Mouse (Mus musculus) kidney, embryonic 14.5 days (tissue): ENCODE data around the gene Pdzrn3. TPM values are rescaled to one million over a fixed set of nuclear protein-coding genes. Genes with fewer than 3 reads are reported as not detected.
A peak's percentile ranks its signal among the peaks of the same experiment; 100 is the strongest.

Experiments used
- ATAC-seq: fragments of 200-750 bp; cut with Nextera tagmentation; 2 replicates; pipeline ENCODE4 v1.8.0; 2017; ENCODE audit warnings: moderate number of reproducible peaks, mild to moderate bottlenecking, moderate TSS enrichment, moderate library complexity; ENCODE audit not compliant: low FRiP score, low TSS enrichment
- H3K27ac ChIP-seq: fragments of 300-500 bp; sonication (generic); 2 replicates; pipeline ENCODE4 v1.5.1; 2014; ENCODE audit warnings: low read depth, mild to moderate bottlenecking, low read length, moderate library complexity, mixed read lengths
- H3K27me3 ChIP-seq: fragments of 300-500 bp; sonication (generic); 2 replicates; pipeline ENCODE4 v1.6.1; 2014; ENCODE audit warnings: mild to moderate bottlenecking, low read length; ENCODE audit not compliant: control insufficient read depth, insufficient read depth
- H3K36me3 ChIP-seq: fragments of 300-500 bp; sonication (generic); 2 replicates; pipeline ENCODE4 v1.6.1; 2014; ENCODE audit warnings: low read length, mixed read lengths; ENCODE audit not compliant: control insufficient read depth, insufficient read depth
- H3K4me1 ChIP-seq: fragments of 300-500 bp; sonication (generic); 2 replicates; pipeline ENCODE4 v1.6.1; 2014; ENCODE audit warnings: low read length, mixed read lengths; ENCODE audit not compliant: control insufficient read depth, insufficient read depth
- H3K4me2 ChIP-seq: fragments of 300-500 bp; sonication (generic); replicated peaks from 2 replicates; pipeline ENCODE4 v1.6.1; 2014; ENCODE audit warnings: low read depth, mild to moderate bottlenecking, low read length
- H3K4me3 ChIP-seq: fragments of 300-500 bp; sonication (generic); 2 replicates; pipeline ENCODE4 v1.5.1; 2014; ENCODE audit warnings: mild to moderate bottlenecking, low read length
- H3K9ac ChIP-seq: fragments of 300-500 bp; sonication (generic); 2 replicates; pipeline ENCODE4 v1.6.1; 2014; ENCODE audit warnings: low read depth, mild to moderate bottlenecking, low read length, moderate library complexity
- H3K9me3 ChIP-seq: fragments of 300-500 bp; sonication (generic); 2 replicates; pipeline ENCODE4 v1.6.1; 2016; ENCODE audit warnings: low read length; ENCODE audit not compliant: control insufficient read depth
- WGBS: fragments of 180-500 bp; shearing (Covaris S2); extraction: QIAGEN DNeasy Blood & Tissue Kit; methylation state at CpG from one replicate; pipeline ENCODE4 v1.1.7; 2014; 5-methylcytosine and 5-hydroxymethylcytosine counted together
- polyA plus RNA-seq: library from polyadenylated mRNA; unstranded; fragments of >200 nt; fragmentation: Nextera tagmentation; extraction: Ambion mirVana; gene quantifications from 2 replicates; pipeline ENCODE4 v1.2.1, GENCODE M21; 2014

The Pdzrn3 gene
- polyA plus RNA-seq, 1 experiment from 2014 or later: 12.1 TPM

- no peaks in the 10 kb centered on the region for H3K27me3 ChIP-seq
- H3K36me3 ChIP-seq: no peaks in the 10 kb centered on the region
- 90% methylated on average over 7 of the region's 7 CpGs for WGBS
- ATAC-seq: no peak
- H3K4me2 ChIP-seq: no peak overlapping the region
- H3K4me1 ChIP-seq: no peaks in the 10 kb centered on the region
- no peak overlapping the region for H3K4me3 ChIP-seq
- no peak overlapping the region for H3K9ac ChIP-seq
- H3K27ac ChIP-seq: no peak overlapping the region
- no peaks in the 10 kb centered on the region for H3K9me3 ChIP-seq
These were observed 37.6 kb downstream of the Pdzrn3 start for GRCm38 (mm10) chr6:101340051-101340450.

- no peaks in the 10 kb centered on the region for H3K36me3 ChIP-seq
- no peak overlapping the region for H3K4me2 ChIP-seq
- no peak overlapping the region for H3K9ac ChIP-seq
- H3K9me3 ChIP-seq: no peaks in the 10 kb centered on the region
- H3K4me3 ChIP-seq: no peak overlapping the region
- no peak overlapping the region for H3K27ac ChIP-seq
- no peaks in the 10 kb centered on the region for H3K27me3 ChIP-seq
- ATAC-seq: no peak
- WGBS: 83% methylated on average over 10 of the region's 10 CpGs
- H3K4me1 ChIP-seq: 0 out of 2 replicates have a peak, but pooled peaks cover 2% of the 10 kb centered on the region
These were observed 39.7 kb downstream of the Pdzrn3 start for GRCm38 (mm10) chr6:101337842-101338528.

GRCm38 (mm10) chr6:101336660-101337059 is 41.0 kb downstream of the Pdzrn3 start:
- peaks cover 6% of the 10 kb centered on the region; the same call in 1 of the 2 replicates for H3K4me1 ChIP-seq
- H3K9me3 ChIP-seq: no peaks in the 10 kb centered on the region
- H3K4me2 ChIP-seq: no peak overlapping the region
- H3K27ac ChIP-seq: no peak overlapping the region
- WGBS: 83% methylated on average over 10 of the region's 10 CpGs
- no peaks in the 10 kb centered on the region for H3K36me3 ChIP-seq
- H3K27me3 ChIP-seq: no peaks in the 10 kb centered on the region
- no peak overlapping the region for H3K4me3 ChIP-seq
- no peak for ATAC-seq
- no peak overlapping the region for H3K9ac ChIP-seq

- H3K27ac ChIP-seq: no peak overlapping the region
- no peaks in the 10 kb centered on the region for H3K9me3 ChIP-seq
- no peak overlapping the region for H3K4me2 ChIP-seq
- peaks cover 12% of the 10 kb centered on the region; the same call in 1 of the 2 replicates for H3K4me1 ChIP-seq
- no peak overlapping the region for H3K4me3 ChIP-seq
- no peaks in the 10 kb centered on the region for H3K36me3 ChIP-seq
- no peak for ATAC-seq
- H3K27me3 ChIP-seq: no peaks in the 10 kb centered on the region
- H3K9ac ChIP-seq: no peak overlapping the region
- WGBS: 92% methylated on average over 1 of the region's 1 CpGs
These were observed 42.0 kb downstream of the Pdzrn3 start for GRCm38 (mm10) chr6:101335744-101336143.

GRCm38 (mm10) chr6:101334495-101334894 is 43.2 kb downstream of the Pdzrn3 start:
- Histone ChIP-seq H3K27ac (no peak overlapping the region), H3K4me3 (no peak overlapping the region), H3K9ac (no peak overlapping the region), H3K9me3 (no peaks in the 10 kb centered on the region), H3K36me3 (no peaks in the 10 kb centered on the region), H3K4me2 (no peak overlapping the region), H3K27me3 (no peaks in the 10 kb centered on the region), H3K4me1 (peaks cover 18% of the 10 kb centered on the region; the same call in 1 of the 2 replicates)
- ATAC-seq: no peak
- WGBS: 69% methylated on average over 3 of the region's 3 CpGs

GRCm38 (mm10) chr6:101330392-101330791 is 47.3 kb downstream of the Pdzrn3 start:
- no peak overlapping the region for H3K4me2 ChIP-seq
- ATAC-seq: peak; percentile 70
- H3K27ac ChIP-seq: no peak overlapping the region
- H3K4me1 ChIP-seq: peaks cover 28% of the 10 kb centered on the region
- H3K9me3 ChIP-seq: no peaks in the 10 kb centered on the region
- WGBS: 22% methylated on average over 5 of the region's 5 CpGs
- H3K36me3 ChIP-seq: no peaks in the 10 kb centered on the region
- no peak overlapping the region for H3K9ac ChIP-seq
- H3K4me3 ChIP-seq: no peak overlapping the region
- no peaks in the 10 kb centered on the region for H3K27me3 ChIP-seq

- no peaks in the 10 kb centered on the region for H3K9me3 ChIP-seq
- peaks cover 28% of the 10 kb centered on the region for H3K4me1 ChIP-seq
- H3K9ac ChIP-seq: no peak overlapping the region
- H3K4me2 ChIP-seq: no peak overlapping the region
- H3K36me3 ChIP-seq: no peaks in the 10 kb centered on the region
- H3K27me3 ChIP-seq: no peaks in the 10 kb centered on the region
- no peak overlapping the region; the same call in 1 of the 2 replicates for H3K27ac ChIP-seq
- ATAC-seq: 0 out of 2 replicates have a peak, but pooled peaks have one; percentile 46
- 11% methylated on average over 6 of the region's 6 CpGs for WGBS
- no peak overlapping the region for H3K4me3 ChIP-seq
These were observed 48.2 kb downstream of the Pdzrn3 start for GRCm38 (mm10) chr6:101329499-101329898.

GRCm38 (mm10) chr6:101328514-101328913 is 49.2 kb downstream of the Pdzrn3 start:
- H3K27ac ChIP-seq: no peak overlapping the region
- H3K9ac ChIP-seq: no peak overlapping the region
- H3K36me3 ChIP-seq: no peaks in the 10 kb centered on the region
- H3K27me3 ChIP-seq: no peaks in the 10 kb centered on the region
- no peak for ATAC-seq
- no peaks in the 10 kb centered on the region for H3K9me3 ChIP-seq
- H3K4me3 ChIP-seq: no peak overlapping the region
- peaks cover 26% of the 10 kb centered on the region for H3K4me1 ChIP-seq
- H3K4me2 ChIP-seq: no peak overlapping the region
- WGBS: 60% methylated on average over 6 of the region's 6 CpGs

GRCm38 (mm10) chr6:101327741-101328140 is 50.0 kb downstream of the Pdzrn3 start:
- Histone ChIP-seq H3K4me1 (peaks cover 26% of the 10 kb centered on the region), H3K27ac (no peak overlapping the region), H3K4me3 (no peak overlapping the region), H3K27me3 (no peaks in the 10 kb centered on the region), H3K36me3 (no peaks in the 10 kb centered on the region), H3K9ac (no peak overlapping the region), H3K9me3 (no peaks in the 10 kb centered on the region), H3K4me2 (no peak overlapping the region)
- no peak for ATAC-seq
- WGBS: 82% methylated on average over 5 of the region's 5 CpGs
